Mouse (Mus musculus) megakaryocyte, embryonic 14.5 days (primary cell): ENCODE measurements around the gene Errfi1.

ENCODE experiments used
- FLI1 ChIP-seq: IDR thresholded peaks from 2 replicates; pipeline ENCODE4 v1.6.1; 2012; ENCODE audit warnings: low read length, inconsistent platforms, mixed read lengths
- GATA1 ChIP-seq: IDR thresholded peaks from 3 replicates; pipeline ENCODE4 v1.6.1; 2012; ENCODE audit warnings: mixed read lengths, low read length, inconsistent platforms, borderline replicate concordance

GRCm38 (mm10) chr4:150804204-150804603 is 49.5 kb upstream of the Errfi1 start:
- TF ChIP-seq FLI1, result no peak
- no peak for TF ChIP-seq GATA1
